Comparison of ENCODE assay signal across 29 mouse cellular contexts in the genomic region with DNA sequence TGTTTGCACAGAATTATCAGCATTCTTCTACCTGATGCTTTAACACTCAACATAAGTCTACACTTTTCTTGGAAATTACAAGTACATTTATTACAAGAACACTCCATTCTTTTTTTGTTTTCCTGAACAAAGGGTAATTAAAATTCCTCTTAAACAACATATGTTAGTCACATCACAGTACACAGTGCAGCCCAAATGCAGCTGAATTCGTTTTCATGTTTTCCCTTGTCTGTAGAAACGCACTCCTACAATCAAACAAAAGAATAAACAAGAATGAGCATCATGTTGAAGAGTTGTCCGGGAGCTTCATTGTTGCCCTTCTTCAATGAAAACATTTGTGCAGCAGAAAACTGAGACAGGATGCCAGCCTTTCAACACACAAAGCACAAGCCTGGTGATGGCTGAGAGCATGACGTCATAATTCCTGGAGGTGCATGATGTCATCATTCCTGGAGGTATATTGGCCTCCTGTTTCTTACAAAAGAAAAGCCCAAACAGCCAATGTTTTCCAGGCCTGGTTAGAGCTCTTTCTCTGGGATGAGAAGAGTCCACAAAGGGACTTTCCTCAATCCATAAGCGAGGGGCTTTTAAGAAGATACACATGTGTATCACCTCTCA.
A peak's percentile ranks its signal among the peaks of the same experiment; 100 is the strongest.
DNase-seq lines count a peak whose midpoint lies in the region; ATAC-seq and TF ChIP-seq lines count a peak whose summit lies in the region.
"Had no signal": no experiment of that assay in that cellular context is flagged by ENCODE, and none has a peak within 500 bp of the region (broad histone marks: within the 10 kb centered on the region; RNA-seq: fewer than 3 reads in every experiment).

No protein-coding gene starts in this region.

- H3K9me3 ChIP-seq in midbrain, embryonic 11.5 days (ENCODE audit: control insufficient read depth, low read length): no peaks in the 10 kb centered on the region
- H3K9me3 ChIP-seq in midbrain, postnatal 0 days (ENCODE audit: low read length): no peaks in the 10 kb centered on the region
- no peaks in the 10 kb centered on the region for H3K9me3 ChIP-seq in forebrain, embryonic 13.5 days (replicated peaks)
- no peaks in the 10 kb centered on the region for H3K9me3 ChIP-seq in limb, embryonic 14.5 days (ENCODE audit: control insufficient read depth, low read length)
- H3K9me3 ChIP-seq: embryonic facial prominence, embryonic 13.5 days; heart, embryonic 12.5 days; lung, embryonic 15.5 days; midbrain, embryonic 13.5 days; neural tube, embryonic 15.5 days had no signal

- H3K4me2 ChIP-seq in midbrain, embryonic 11.5 days: no peak overlapping the region
- no peak overlapping the region for H3K4me2 ChIP-seq in midbrain, postnatal 0 days (ENCODE audit: low read depth, low read length, poor library complexity, severe bottlenecking)
- H3K4me2 ChIP-seq in forebrain, embryonic 13.5 days: no peak overlapping the region
- H3K4me2 ChIP-seq in limb, embryonic 14.5 days (replicated peaks; ENCODE audit: low read depth, low read length, severe bottlenecking): no peak overlapping the region
- H3K4me2 ChIP-seq: embryonic facial prominence, embryonic 13.5 days; heart, embryonic 12.5 days; liver, embryonic 11.5 days; lung, embryonic 15.5 days; midbrain, embryonic 13.5 days; neural tube, embryonic 15.5 days had no signal

- peak; percentile 25; the same call in 1 of the 2 replicates for ATAC-seq in frontal cortex, adult (ENCODE audit: low TSS enrichment)
- ATAC-seq in midbrain, embryonic 11.5 days (ENCODE audit: low FRiP score): 0 out of 2 replicates have a peak, but pooled peaks have one; percentile 4
- no peak for ATAC-seq in midbrain, postnatal 0 days (ENCODE audit: low FRiP score)
- peak; percentile 65 for ATAC-seq in forebrain, embryonic 13.5 days
- ATAC-seq in limb, embryonic 14.5 days (ENCODE audit: low FRiP score, low read depth): peak; percentile 69
- ATAC-seq: intestine, postnatal 0 days; midbrain, embryonic 13.5 days; Patski had no signal

- WGBS in midbrain, embryonic 11.5 days: 75% methylated on average over 5 of the region's 5 CpGs
- WGBS in midbrain, postnatal 0 days: 54% methylated on average over 5 of the region's 5 CpGs
- 39% methylated on average over 5 of the region's 5 CpGs for WGBS in forebrain, embryonic 13.5 days
- 63% methylated on average over 5 of the region's 5 CpGs for WGBS in limb, embryonic 14.5 days

- H3K4me3 ChIP-seq in midbrain, embryonic 11.5 days (ENCODE audit: low read depth, low read length): no peak overlapping the region
- H3K4me3 ChIP-seq in midbrain, postnatal 0 days (ENCODE audit: low read depth, low read length): no peak overlapping the region
- no peak overlapping the region for H3K4me3 ChIP-seq in forebrain, embryonic 13.5 days
- no peak overlapping the region for H3K4me3 ChIP-seq in limb, embryonic 14.5 days (replicated peaks; ENCODE audit: low read length)
- H3K4me3 ChIP-seq: embryonic facial prominence, embryonic 13.5 days; erythroblast, embryonic 14.5 days; gastrocnemius, adult 2 months; heart, adult 2 months; heart, embryonic 12.5 days; lung, embryonic 15.5 days; midbrain, embryonic 13.5 days; neural tube, embryonic 15.5 days had no signal

- no peak overlapping the region for H3K27ac ChIP-seq in midbrain, embryonic 11.5 days (ENCODE audit: low read depth, low read length)
- no peak overlapping the region for H3K27ac ChIP-seq in midbrain, postnatal 0 days (ENCODE audit: low read depth, low read length)
- H3K27ac ChIP-seq in forebrain, embryonic 13.5 days: no peak overlapping the region
- H3K27ac ChIP-seq in limb, embryonic 14.5 days (replicated peaks; ENCODE audit: low read depth, low read length): no peak overlapping the region
- H3K27ac ChIP-seq: embryonic facial prominence, embryonic 13.5 days; gastrocnemius, adult 2 months; heart, adult 2 months; lung, embryonic 15.5 days; midbrain, embryonic 13.5 days; neural tube, embryonic 15.5 days; stomach, postnatal 0 days had no signal

- DNase-seq in frontal cortex, postnatal 10 days (ENCODE audit: low spot score in 2 of 2): no peak
- no peak for DNase-seq in midbrain, embryonic 11.5 days (ENCODE audit: low spot score, missing footprints)
- DNase-seq in midbrain, postnatal 0 days (ENCODE audit: low spot score): no peak
- DNase-seq in limb, embryonic 14.5 days (ENCODE audit: low spot score): no peak
- DNase-seq in urinary bladder, postnatal 4 days (ENCODE audit: low spot score in 2 of 2): no peak
- DNase-seq: adrenal gland, postnatal 10 days; cerebellum, adult 18-20 months; gastrocnemius, adult 2 months; heart, adult 2 months; kidney, adult 9 months; kidney, postnatal 10 days; layer of hippocampus, postnatal 36 days; lung, postnatal 36 days; right cerebral cortex, adult 18-20 months; right cerebral cortex, postnatal 4 days; thymus, adult 18-20 months; thymus, postnatal 25 days had no signal

- no peak overlapping the region for H3K9ac ChIP-seq in midbrain, embryonic 11.5 days (ENCODE audit: low read length)
- H3K9ac ChIP-seq in midbrain, postnatal 0 days (replicated peaks; ENCODE audit: low read length, poor library complexity, severe bottlenecking): no peak overlapping the region
- no peak overlapping the region for H3K9ac ChIP-seq in forebrain, embryonic 13.5 days
- H3K9ac ChIP-seq in limb, embryonic 14.5 days (ENCODE audit: low read depth, low read length, severe bottlenecking): no peak overlapping the region
- H3K9ac ChIP-seq: embryonic facial prominence, embryonic 13.5 days; heart, embryonic 12.5 days; lung, embryonic 15.5 days; midbrain, embryonic 13.5 days; neural tube, embryonic 15.5 days had no signal

- TF ChIP-seq CTCF in midbrain, postnatal 0 days (IDR thresholded peaks at IDR 0.05): no peak

- H3K4me1 ChIP-seq in midbrain, embryonic 11.5 days (ENCODE audit: control insufficient read depth, insufficient read depth, low read length): no peaks in the 10 kb centered on the region
- no peaks in the 10 kb centered on the region for H3K4me1 ChIP-seq in midbrain, postnatal 0 days (ENCODE audit: insufficient read depth, low read length)
- H3K4me1 ChIP-seq in forebrain, embryonic 13.5 days: no peaks in the 10 kb centered on the region
- H3K4me1 ChIP-seq in limb, embryonic 14.5 days (ENCODE audit: control insufficient read depth, insufficient read depth, low read length): peaks cover 5% of the 10 kb centered on the region; the same call in 1 of the 2 replicates
- H3K4me1 ChIP-seq: embryonic facial prominence, embryonic 13.5 days; heart, embryonic 12.5 days; lung, embryonic 15.5 days; neural tube, embryonic 15.5 days had no signal

- TF ChIP-seq POLR2A in limb, embryonic 14.5 days (IDR thresholded peaks at IDR 0.05; ENCODE audit: borderline replicate concordance, extremely low read depth, insufficient read depth, insufficient read length): no peak

- no peaks in the 10 kb centered on the region for H3K27me3 ChIP-seq in midbrain, embryonic 11.5 days (ENCODE audit: control insufficient read depth, insufficient read depth, low read length)
- no peaks in the 10 kb centered on the region for H3K27me3 ChIP-seq in midbrain, postnatal 0 days (ENCODE audit: insufficient read depth, low read length)
- no peaks in the 10 kb centered on the region for H3K27me3 ChIP-seq in forebrain, embryonic 13.5 days
- H3K27me3 ChIP-seq in limb, embryonic 14.5 days (ENCODE audit: control insufficient read depth, insufficient read depth, low read length): no peaks in the 10 kb centered on the region
- H3K27me3 ChIP-seq: embryonic facial prominence, embryonic 13.5 days; heart, embryonic 12.5 days; lung, embryonic 15.5 days; midbrain, embryonic 13.5 days; neural tube, embryonic 15.5 days had no signal

- no peaks in the 10 kb centered on the region for H3K36me3 ChIP-seq in midbrain, embryonic 11.5 days (ENCODE audit: control insufficient read depth, insufficient read depth, low read length)
- no peaks in the 10 kb centered on the region for H3K36me3 ChIP-seq in midbrain, postnatal 0 days (ENCODE audit: insufficient read depth, low read length)
- no peaks in the 10 kb centered on the region for H3K36me3 ChIP-seq in forebrain, embryonic 13.5 days (ENCODE audit: poor library complexity, severe bottlenecking)
- no peaks in the 10 kb centered on the region for H3K36me3 ChIP-seq in limb, embryonic 14.5 days (ENCODE audit: control insufficient read depth, insufficient read depth, low read length)
- H3K36me3 ChIP-seq: embryonic facial prominence, embryonic 13.5 days; heart, embryonic 12.5 days; lung, embryonic 15.5 days; midbrain, embryonic 13.5 days; neural tube, embryonic 15.5 days had no signal
